Mouse (Mus musculus): Measurements from ENCODE around the gene Cenpa. TPM values are rescaled to one million over a fixed set of nuclear protein-coding genes. Genes with fewer than 3 reads are reported as not detected.
A peak's percentile ranks its signal among the peaks of the same experiment; 100 is the strongest.

Cenpa gene
- polyA plus RNA-seq, 1 experiment from 2014 or later = 128 TPM

- no peak for ATAC-seq (replicated peaks)
- H3K27ac ChIP-seq (replicated peaks) = no peak overlapping the region
- H3K9ac ChIP-seq (replicated peaks) = no peak overlapping the region
- H3K4me2 ChIP-seq (replicated peaks) = no peak overlapping the region
- H3K9me3 ChIP-seq = no peaks in the 10 kb centered on the region
- no peak overlapping the region for H3K4me3 ChIP-seq
- 19% methylated on average over 1 of the region's 1 CpGs for WGBS
- H3K4me1 ChIP-seq = peaks cover 14% of the 10 kb centered on the region
- peaks cover 36% of the 10 kb centered on the region; the same call in 1 of the 2 replicates for H3K27me3 ChIP-seq
- no peaks in the 10 kb centered on the region for H3K36me3 ChIP-seq
Observed at GRCm38 (mm10) chr5:30624311-30624710, 42.3 kb upstream of the Cenpa start.

DNA sequence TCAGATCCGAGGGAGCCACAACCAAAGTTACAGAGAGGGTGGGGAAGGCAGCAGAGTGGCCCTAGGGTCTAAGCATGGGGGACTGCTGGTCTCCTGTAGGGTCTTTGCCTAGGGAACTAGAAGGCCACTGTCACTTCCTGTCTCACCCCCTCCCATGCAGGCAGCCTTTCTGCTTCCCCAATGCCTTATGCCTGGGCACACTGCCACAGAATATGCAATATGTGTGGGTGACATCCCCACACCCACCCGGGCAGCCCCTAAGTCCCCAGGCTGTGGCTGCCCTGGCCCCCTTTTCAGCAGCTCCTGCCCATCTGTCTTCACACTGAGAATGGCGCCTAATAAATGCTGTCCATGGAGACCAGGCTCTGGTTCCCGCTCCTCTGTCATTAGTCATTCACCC is 41.7 kb upstream of the Cenpa start:
- 64% methylated on average over 4 of the region's 4 CpGs for WGBS
- no peak overlapping the region for H3K4me2 ChIP-seq (replicated peaks)
- H3K9ac ChIP-seq (replicated peaks) = no peak overlapping the region
- no peak overlapping the region for H3K27ac ChIP-seq (replicated peaks)
- H3K4me3 ChIP-seq = no peak overlapping the region
- ATAC-seq (replicated peaks) = no peak
- H3K36me3 ChIP-seq = no peaks in the 10 kb centered on the region
- H3K9me3 ChIP-seq = no peaks in the 10 kb centered on the region
- H3K27me3 ChIP-seq = peaks cover 36% of the 10 kb centered on the region; the same call in 1 of the 2 replicates
- peaks cover 14% of the 10 kb centered on the region for H3K4me1 ChIP-seq

GRCm38 (mm10) chr5:30625379-30625778 is 41.2 kb upstream of the Cenpa start:
- Histone ChIP-seq H3K4me1 (peaks cover 14% of the 10 kb centered on the region), H3K9ac (replicated peaks) (no peak overlapping the region), H3K4me3 (no peak overlapping the region), H3K4me2 (replicated peaks) (no peak overlapping the region), H3K27me3 (peaks cover 35% of the 10 kb centered on the region; the same call in 1 of the 2 replicates), H3K27ac (replicated peaks) (no peak overlapping the region), H3K36me3 (no peaks in the 10 kb centered on the region), H3K9me3 (no peaks in the 10 kb centered on the region)
- 81% methylated on average over 3 of the region's 3 CpGs for WGBS
- no peak for ATAC-seq (replicated peaks)

- no peak for ATAC-seq (replicated peaks)
- Histone ChIP-seq H3K4me2 (replicated peaks) (no peak overlapping the region), H3K27ac (replicated peaks) (no peak overlapping the region), H3K9me3 (no peaks in the 10 kb centered on the region), H3K36me3 (no peaks in the 10 kb centered on the region), H3K27me3 (peaks cover 24% of the 10 kb centered on the region; the same call in 1 of the 2 replicates), H3K9ac (replicated peaks) (no peak overlapping the region), H3K4me1 (peaks cover 14% of the 10 kb centered on the region), H3K4me3 (no peak overlapping the region)
- WGBS = 82% methylated on average over 8 of the region's 8 CpGs
Observed at GRCm38 (mm10) chr5:30626331-30627105, 40.1 kb upstream of the Cenpa start.

GRCm38 (mm10) chr5:30628511-30628910 is 38.1 kb upstream of the Cenpa start:
- H3K27ac ChIP-seq (replicated peaks) = no peak overlapping the region
- WGBS = 75% methylated on average over 3 of the region's 3 CpGs
- H3K9me3 ChIP-seq = no peaks in the 10 kb centered on the region
- H3K27me3 ChIP-seq = 0 out of 2 replicates have a peak, but pooled peaks cover 8% of the 10 kb centered on the region
- no peak overlapping the region for H3K4me3 ChIP-seq
- no peak overlapping the region for H3K4me2 ChIP-seq (replicated peaks)
- H3K36me3 ChIP-seq = no peaks in the 10 kb centered on the region
- H3K4me1 ChIP-seq = no peaks in the 10 kb centered on the region
- no peak overlapping the region for H3K9ac ChIP-seq (replicated peaks)
- ATAC-seq (replicated peaks) = no peak

GRCm38 (mm10) chr5:30630401-30630800 is 36.2 kb upstream of the Cenpa start:
- H3K4me2 ChIP-seq (replicated peaks) = no peak overlapping the region
- no peak overlapping the region for H3K9ac ChIP-seq (replicated peaks)
- no peak overlapping the region for H3K27ac ChIP-seq (replicated peaks)
- ATAC-seq (replicated peaks) = no peak
- no peaks in the 10 kb centered on the region for H3K36me3 ChIP-seq
- no peak overlapping the region for H3K4me3 ChIP-seq
- 84% methylated on average over 6 of the region's 6 CpGs for WGBS
- H3K9me3 ChIP-seq = no peaks in the 10 kb centered on the region
- H3K27me3 ChIP-seq = no peaks in the 10 kb centered on the region
- no peaks in the 10 kb centered on the region for H3K4me1 ChIP-seq

DNA sequence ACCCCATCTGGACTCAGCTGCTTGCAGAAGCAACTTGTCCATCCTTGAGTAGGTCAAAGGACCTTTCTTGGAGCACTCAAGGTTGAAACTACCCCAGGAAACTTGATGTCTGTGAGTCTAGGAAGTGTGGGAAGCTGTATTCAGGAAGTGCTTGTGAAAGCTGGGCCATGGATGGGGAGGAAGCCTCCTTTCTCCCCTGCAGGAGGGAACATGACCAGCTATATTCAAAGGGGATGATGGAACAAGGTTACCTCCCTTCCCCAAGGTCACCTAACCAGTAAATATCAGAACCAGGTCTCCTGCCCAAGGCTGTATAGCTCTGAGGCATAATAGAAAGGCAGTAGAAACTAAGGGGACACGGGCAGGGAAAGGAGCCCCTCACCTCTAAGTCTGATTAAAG is 34.4 kb upstream of the Cenpa start:
- ATAC-seq (replicated peaks) = no peak
- Histone ChIP-seq H3K4me2 (replicated peaks) (no peak overlapping the region), H3K4me1 (no peaks in the 10 kb centered on the region), H3K27ac (replicated peaks) (no peak overlapping the region), H3K9me3 (no peaks in the 10 kb centered on the region), H3K9ac (replicated peaks) (no peak overlapping the region), H3K4me3 (no peak overlapping the region), H3K36me3 (no peaks in the 10 kb centered on the region), H3K27me3 (no peaks in the 10 kb centered on the region)
- 78% methylated on average over 1 of the region's 1 CpGs for WGBS

GRCm38 (mm10) chr5:30636994-30637393 is 29.6 kb upstream of the Cenpa start:
- no peak overlapping the region for H3K27ac ChIP-seq (replicated peaks)
- no peak overlapping the region for H3K4me2 ChIP-seq (replicated peaks)
- WGBS = 44% methylated on average over 7 of the region's 7 CpGs
- ATAC-seq (replicated peaks) = no peak
- H3K9me3 ChIP-seq = no peaks in the 10 kb centered on the region
- no peaks in the 10 kb centered on the region for H3K36me3 ChIP-seq
- H3K4me3 ChIP-seq = no peak overlapping the region
- H3K4me1 ChIP-seq = no peaks in the 10 kb centered on the region
- H3K9ac ChIP-seq (replicated peaks) = no peak overlapping the region
- no peaks in the 10 kb centered on the region for H3K27me3 ChIP-seq

- Histone ChIP-seq H3K27me3 (no peaks in the 10 kb centered on the region), H3K27ac (replicated peaks) (no peak overlapping the region), H3K4me1 (no peaks in the 10 kb centered on the region), H3K9me3 (no peaks in the 10 kb centered on the region), H3K4me2 (replicated peaks) (no peak overlapping the region), H3K4me3 (no peak overlapping the region), H3K9ac (replicated peaks) (no peak overlapping the region), H3K36me3 (no peaks in the 10 kb centered on the region)
- 4% methylated on average over 6 of the region's 6 CpGs for WGBS
- 0 out of 2 replicates have a peak, but pooled peaks have one; percentile 48 for ATAC-seq (replicated peaks)
Observed at GRCm38 (mm10) chr5:30638041-30638440, 28.5 kb upstream of the Cenpa start.

DNA sequence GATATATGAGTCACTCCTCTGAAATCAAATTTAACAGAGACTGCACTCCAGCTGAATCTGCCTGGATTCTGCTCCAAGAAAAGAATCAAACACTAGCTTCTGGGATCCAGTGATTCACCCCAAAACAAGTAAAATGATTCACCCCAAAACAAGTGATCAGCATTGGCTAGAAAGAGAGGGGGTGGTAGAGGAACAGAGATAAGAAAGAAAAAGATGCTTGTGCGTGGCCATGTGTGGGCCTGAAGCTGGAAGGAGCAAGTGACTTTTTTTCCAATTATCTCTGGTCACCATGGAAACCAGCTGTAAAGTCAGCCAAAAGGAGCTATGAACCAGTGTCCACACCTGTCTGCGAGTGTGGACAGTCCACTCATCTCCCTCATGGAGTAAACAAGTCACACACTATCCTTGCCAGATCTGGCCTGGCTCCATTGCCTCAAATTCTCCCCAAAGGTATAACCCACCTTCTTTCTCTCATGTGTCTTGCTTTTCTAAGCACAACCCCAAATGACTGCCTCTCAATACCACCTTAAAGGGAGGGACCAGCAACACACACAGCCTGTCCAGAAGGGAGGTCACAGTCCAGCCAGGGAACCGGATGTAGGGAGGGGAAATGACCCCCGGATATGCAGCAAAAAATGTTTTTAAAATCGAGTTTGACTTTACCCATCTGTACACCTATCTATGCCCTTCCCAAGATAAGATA is 22.9 kb upstream of the Cenpa start:
- Histone ChIP-seq H3K9ac (replicated peaks) (no peak overlapping the region), H3K27me3 (no peaks in the 10 kb centered on the region), H3K27ac (replicated peaks) (no peak overlapping the region), H3K4me2 (replicated peaks) (no peak overlapping the region), H3K4me1 (peaks cover 10% of the 10 kb centered on the region), H3K9me3 (no peaks in the 10 kb centered on the region), H3K36me3 (no peaks in the 10 kb centered on the region), H3K4me3 (no peak overlapping the region)
- WGBS = 70% methylated on average over 5 of the region's 5 CpGs
- no peak for ATAC-seq (replicated peaks)

- H3K4me3 ChIP-seq = no peak overlapping the region
- no peaks in the 10 kb centered on the region for H3K9me3 ChIP-seq
- peaks cover 15% of the 10 kb centered on the region for H3K4me1 ChIP-seq
- WGBS = 80% methylated on average over 2 of the region's 2 CpGs
- no peak overlapping the region for H3K9ac ChIP-seq (replicated peaks)
- H3K27me3 ChIP-seq = no peaks in the 10 kb centered on the region
- no peak for ATAC-seq (replicated peaks)
- H3K27ac ChIP-seq (replicated peaks) = no peak overlapping the region
- H3K36me3 ChIP-seq = no peaks in the 10 kb centered on the region
- no peak overlapping the region for H3K4me2 ChIP-seq (replicated peaks)
Observed at GRCm38 (mm10) chr5:30646036-30646435, 20.5 kb upstream of the Cenpa start.

GRCm38 (mm10) chr5:30647396-30647795 is 19.2 kb upstream of the Cenpa start:
- H3K27me3 ChIP-seq = no peaks in the 10 kb centered on the region
- 0 out of 2 replicates have a peak, but pooled peaks have one; percentile 1 for ATAC-seq (replicated peaks)
- H3K9ac ChIP-seq (replicated peaks) = peak overlapping the region; percentile 66
- no peaks in the 10 kb centered on the region for H3K36me3 ChIP-seq
- H3K4me3 ChIP-seq = peak overlapping the region; percentile 87
- 12% methylated on average over 9 of the region's 9 CpGs for WGBS
- peak overlapping the region; percentile 44 for H3K27ac ChIP-seq (replicated peaks)
- peaks cover 15% of the 10 kb centered on the region for H3K4me1 ChIP-seq
- H3K9me3 ChIP-seq = no peaks in the 10 kb centered on the region
- H3K4me2 ChIP-seq (replicated peaks) = peak overlapping the region; percentile 97

Measured in forebrain, embryonic 15.5 days (tissue).